Mouse (Mus musculus): ENCODE data around the gene Rbfox2.

- TF ChIP-seq POLR2A (IDR thresholded peaks at IDR 0.05; ENCODE audit: extremely low read depth, insufficient read depth, low read length) (no peak), CTCF (IDR thresholded peaks at IDR 0.05; ENCODE audit: extremely low read depth, insufficient read depth, low read length) (peak; percentile 52)
Observed at GRCm38 (mm10) chr15:77257437-77258229, 49.2 kb downstream of the Rbfox2 start.

All from cortical plate, adult 2 months (tissue).